Mouse (Mus musculus): ENCODE data around the gene Hdac5. TPM values are rescaled to one million over a fixed set of nuclear protein-coding genes. Genes with fewer than 3 reads are reported as not detected.

Gene Hdac5
- polyA plus RNA-seq, 1 experiment from 2014 or later = 29.1 TPM

DNA sequence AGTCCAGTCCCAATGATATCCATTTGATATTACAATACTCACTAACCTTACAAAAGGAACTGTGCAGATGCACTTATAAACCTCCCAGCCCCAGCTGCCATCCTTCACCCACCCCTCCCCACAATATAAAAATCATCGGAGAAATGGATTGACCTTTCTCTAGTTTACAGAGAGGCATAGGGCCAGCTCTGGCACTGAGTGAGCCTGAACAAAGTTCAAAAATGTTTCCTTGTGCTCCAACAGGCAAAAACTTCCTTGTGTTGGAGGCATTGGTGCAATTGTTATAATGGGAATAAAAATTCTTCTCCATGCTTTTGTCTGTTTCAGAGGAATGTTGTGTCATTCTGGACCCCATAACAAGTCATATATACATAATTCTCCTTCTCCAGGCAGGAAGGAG lies 43.7 kb downstream of the Hdac5 start:
- H3K4me3 ChIP-seq (ENCODE audit: low read length) = no peak overlapping the region
- H3K9ac ChIP-seq (ENCODE audit: low read depth, low read length) = no peak overlapping the region
- H3K9me3 ChIP-seq (ENCODE audit: control insufficient read depth, low read length) = no peaks in the 10 kb centered on the region
- H3K27ac ChIP-seq (ENCODE audit: low read depth, low read length) = no peak overlapping the region
- H3K4me1 ChIP-seq (ENCODE audit: control insufficient read depth, insufficient read depth, low read length) = peaks cover 21% of the 10 kb centered on the region
- no peaks in the 10 kb centered on the region for H3K27me3 ChIP-seq (ENCODE audit: control insufficient read depth, insufficient read depth, low read length)
- H3K36me3 ChIP-seq (ENCODE audit: control insufficient read depth, insufficient read depth, low read length) = peaks cover 14% of the 10 kb centered on the region
- 71% methylated on average over 1 of the region's 1 CpGs for WGBS
- H3K4me2 ChIP-seq (replicated peaks; ENCODE audit: low read depth, low read length) = no peak overlapping the region
- no peak for ATAC-seq (ENCODE audit: low FRiP score, low TSS enrichment)

DNA sequence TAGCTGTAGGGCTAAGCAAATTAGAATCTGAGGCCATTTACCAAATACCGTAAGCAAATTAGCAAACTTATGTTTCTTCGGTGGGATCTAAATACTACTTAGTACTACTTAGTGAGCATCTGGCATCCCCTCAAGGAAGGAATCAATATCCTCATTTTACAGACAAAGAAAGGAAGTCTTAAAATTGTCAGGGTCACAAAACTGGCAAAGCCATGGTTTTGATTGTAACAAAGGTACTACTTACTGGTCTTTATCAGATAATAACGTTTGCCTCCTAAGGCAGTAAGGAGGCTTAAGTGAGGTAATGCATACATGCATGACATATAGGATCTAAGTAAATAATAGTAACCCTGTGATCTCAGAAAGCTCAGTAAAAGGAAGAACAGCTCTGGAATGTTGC lies 44.3 kb downstream of the Hdac5 start:
- no peaks in the 10 kb centered on the region for H3K9me3 ChIP-seq (ENCODE audit: control insufficient read depth, low read length)
- H3K27me3 ChIP-seq (ENCODE audit: control insufficient read depth, insufficient read depth, low read length) = no peaks in the 10 kb centered on the region
- H3K27ac ChIP-seq (ENCODE audit: low read depth, low read length) = no peak overlapping the region; the same call in 1 of the 2 replicates
- H3K4me2 ChIP-seq (replicated peaks; ENCODE audit: low read depth, low read length) = peak overlapping the region; percentile 53
- no peak for ATAC-seq (ENCODE audit: low FRiP score, low TSS enrichment)
- peaks cover 19% of the 10 kb centered on the region for H3K36me3 ChIP-seq (ENCODE audit: control insufficient read depth, insufficient read depth, low read length)
- WGBS = 55% methylated on average over 3 of the region's 3 CpGs
- H3K9ac ChIP-seq (ENCODE audit: low read depth, low read length) = peak overlapping the region; percentile 45; the same call in 1 of the 2 replicates
- peak overlapping the region; percentile 76 for H3K4me3 ChIP-seq (ENCODE audit: low read length)
- H3K4me1 ChIP-seq (ENCODE audit: control insufficient read depth, insufficient read depth, low read length) = peaks cover 17% of the 10 kb centered on the region

DNA sequence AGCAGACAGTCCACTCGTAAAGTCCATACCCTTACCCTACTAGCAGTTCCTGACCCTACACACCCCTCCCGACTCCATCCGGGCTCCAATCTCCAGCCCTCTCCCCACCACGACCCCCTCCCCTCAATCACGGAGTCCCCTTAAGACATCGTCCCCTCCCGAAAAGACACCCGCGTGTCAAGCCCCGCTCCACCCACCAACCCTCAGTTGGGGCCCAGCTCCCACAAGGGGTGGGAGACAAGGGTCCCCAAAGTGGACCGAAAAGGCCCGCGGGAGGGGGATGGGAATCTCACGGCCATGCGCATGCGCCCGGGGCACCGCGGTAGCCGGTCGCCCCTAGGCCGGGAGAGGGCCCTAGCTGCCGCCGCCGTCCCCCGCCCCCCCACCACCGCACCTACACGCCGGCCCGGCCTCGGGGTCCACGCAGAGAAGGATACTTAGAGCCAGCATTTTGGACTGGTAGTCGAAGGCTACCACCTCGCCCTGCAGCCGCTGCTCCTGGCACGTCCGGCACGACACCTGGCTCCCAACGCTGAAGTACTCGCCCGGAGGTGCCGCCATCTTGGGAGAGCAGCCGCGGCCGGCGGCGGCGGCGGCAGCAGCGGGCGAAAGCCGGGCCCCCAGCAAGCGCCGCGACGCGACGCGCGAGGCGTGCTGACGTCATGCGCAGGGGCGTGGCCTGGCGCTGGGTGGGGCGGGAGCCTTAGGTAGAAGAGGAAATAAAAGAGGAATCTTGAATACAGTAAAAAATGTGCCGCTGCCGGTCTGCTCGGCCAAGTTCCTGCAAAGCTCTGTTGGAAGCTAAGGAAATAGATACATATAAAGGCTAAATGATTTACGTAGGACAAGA lies 45.1 kb downstream of the Hdac5 start, which contains the start of gene Lsm12:
TSS of gene Lsm12 (minus strand) at position 651 of the 850 bp plus-strand sequence.
- peak; percentile 82 for ATAC-seq (ENCODE audit: low FRiP score, low TSS enrichment)
- H3K4me2 ChIP-seq (replicated peaks; ENCODE audit: low read depth, low read length) = peak within 1 kb of the TSS; percentile 53
- H3K4me1 ChIP-seq (ENCODE audit: control insufficient read depth, insufficient read depth, low read length) = peaks cover 18% of the 10 kb centered on the region
- under 1% methylated on average over 69 of the region's 70 CpGs for WGBS
- peak within 1 kb of the TSS; percentile 81 for H3K27ac ChIP-seq (ENCODE audit: low read depth, low read length)
- peak within 1 kb of the TSS; percentile 76 for H3K4me3 ChIP-seq (ENCODE audit: low read length)
- peaks cover 27% of the 10 kb centered on the region for H3K36me3 ChIP-seq (ENCODE audit: control insufficient read depth, insufficient read depth, low read length)
- H3K27me3 ChIP-seq (ENCODE audit: control insufficient read depth, insufficient read depth, low read length) = no peaks in the 10 kb centered on the region
- no peaks in the 10 kb centered on the region for H3K9me3 ChIP-seq (ENCODE audit: control insufficient read depth, low read length)
- peak within 1 kb of the TSS; percentile 87 for H3K9ac ChIP-seq (ENCODE audit: low read depth, low read length)

DNA sequence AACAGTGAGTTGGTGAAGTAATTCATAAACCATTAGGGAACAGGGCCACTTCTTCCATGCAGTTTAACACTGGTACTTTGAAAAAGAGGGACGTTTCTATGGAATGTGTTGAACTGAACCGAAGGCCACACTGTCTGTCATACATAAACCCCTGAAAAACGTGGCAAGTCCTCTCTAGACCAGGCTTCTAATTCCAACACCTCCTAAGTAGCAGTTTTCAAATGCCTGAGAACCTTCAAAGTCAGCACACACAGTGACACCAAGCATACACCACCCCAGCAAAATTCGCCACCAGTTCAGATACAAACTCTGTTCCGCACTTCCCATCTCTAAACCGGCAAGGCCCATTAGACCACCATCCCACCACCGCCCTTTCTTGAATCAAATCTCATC lies 45.7 kb downstream of the Hdac5 start:
- 5% methylated on average over 7 of the region's 7 CpGs for WGBS
- peak overlapping the region; percentile 87 for H3K9ac ChIP-seq (ENCODE audit: low read depth, low read length)
- H3K36me3 ChIP-seq (ENCODE audit: control insufficient read depth, insufficient read depth, low read length) = peaks cover 34% of the 10 kb centered on the region
- peaks cover 20% of the 10 kb centered on the region for H3K4me1 ChIP-seq (ENCODE audit: control insufficient read depth, insufficient read depth, low read length)
- H3K4me2 ChIP-seq (replicated peaks; ENCODE audit: low read depth, low read length) = peak overlapping the region; percentile 53
- H3K27ac ChIP-seq (ENCODE audit: low read depth, low read length) = peak overlapping the region; percentile 81
- no peaks in the 10 kb centered on the region for H3K27me3 ChIP-seq (ENCODE audit: control insufficient read depth, insufficient read depth, low read length)
- no peaks in the 10 kb centered on the region for H3K9me3 ChIP-seq (ENCODE audit: control insufficient read depth, low read length)
- ATAC-seq (ENCODE audit: low FRiP score, low TSS enrichment) = no peak
- H3K4me3 ChIP-seq (ENCODE audit: low read length) = peak overlapping the region; percentile 76

DNA sequence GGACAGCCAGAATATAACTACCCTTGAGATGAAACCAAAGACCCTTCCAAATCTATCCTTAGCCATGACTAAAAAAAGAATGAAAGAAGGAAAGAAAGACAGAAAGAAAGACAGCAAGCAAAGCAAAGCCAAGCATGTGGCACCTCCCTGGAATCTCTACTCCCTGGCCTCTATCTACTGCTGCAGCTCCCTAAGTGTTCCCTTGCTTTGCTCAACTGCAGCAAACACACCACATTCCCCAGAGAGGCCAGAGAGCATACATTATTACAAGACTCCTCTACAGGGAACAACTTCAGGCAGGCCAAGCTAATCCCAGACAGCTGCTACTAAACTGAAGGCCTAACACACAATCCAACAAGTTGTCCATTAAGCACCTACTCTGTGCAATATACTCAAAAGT lies 50.1 kb downstream of the Hdac5 start:
- Histone ChIP-seq H3K36me3 (ENCODE audit: control insufficient read depth, insufficient read depth, low read length) (peaks cover 63% of the 10 kb centered on the region), H3K9ac (ENCODE audit: low read depth, low read length) (no peak overlapping the region), H3K4me1 (ENCODE audit: control insufficient read depth, insufficient read depth, low read length) (peaks cover 22% of the 10 kb centered on the region; the same call in 1 of the 2 replicates), H3K27ac (ENCODE audit: low read depth, low read length) (peak overlapping the region; percentile 42; the same call in 1 of the 2 replicates), H3K9me3 (ENCODE audit: control insufficient read depth, low read length) (no peaks in the 10 kb centered on the region), H3K27me3 (ENCODE audit: control insufficient read depth, insufficient read depth, low read length) (no peaks in the 10 kb centered on the region), H3K4me2 (replicated peaks; ENCODE audit: low read depth, low read length) (no peak overlapping the region), H3K4me3 (ENCODE audit: low read length) (no peak overlapping the region)
- no peak for ATAC-seq (ENCODE audit: low FRiP score, low TSS enrichment)

DNA sequence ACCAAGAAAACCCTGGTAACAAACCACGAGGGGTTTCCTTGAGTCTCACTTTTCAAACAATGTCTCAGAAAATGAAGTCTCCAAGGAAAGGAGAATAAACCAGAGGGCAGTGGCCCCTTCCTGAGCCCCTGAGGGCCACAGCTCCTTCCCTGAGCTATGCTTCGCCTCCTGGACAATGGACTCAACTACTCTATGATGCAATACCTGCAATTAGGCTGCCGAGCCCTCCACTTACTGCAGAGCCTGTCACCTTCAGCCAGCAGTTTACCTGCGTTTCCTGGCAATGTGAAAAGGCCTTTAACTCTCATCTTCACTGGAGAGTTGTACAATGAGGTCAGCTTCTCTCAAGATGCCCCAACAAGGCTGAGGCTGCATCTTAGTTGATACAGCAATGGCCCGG lies 61.3 kb downstream of the Hdac5 start:
- H3K4me3 ChIP-seq (ENCODE audit: low read length) = no peak overlapping the region
- H3K36me3 ChIP-seq (ENCODE audit: control insufficient read depth, insufficient read depth, low read length) = peaks cover 62% of the 10 kb centered on the region
- H3K4me1 ChIP-seq (ENCODE audit: control insufficient read depth, insufficient read depth, low read length) = no peaks in the 10 kb centered on the region
- no peaks in the 10 kb centered on the region for H3K27me3 ChIP-seq (ENCODE audit: control insufficient read depth, insufficient read depth, low read length)
- no peak overlapping the region for H3K4me2 ChIP-seq (replicated peaks; ENCODE audit: low read depth, low read length)
- ATAC-seq (ENCODE audit: low FRiP score, low TSS enrichment) = no peak
- no peak overlapping the region for H3K9ac ChIP-seq (ENCODE audit: low read depth, low read length)
- no peaks in the 10 kb centered on the region for H3K9me3 ChIP-seq (ENCODE audit: control insufficient read depth, low read length)
- H3K27ac ChIP-seq (ENCODE audit: low read depth, low read length) = no peak overlapping the region
- WGBS = 89% methylated on average over 5 of the region's 5 CpGs

DNA sequence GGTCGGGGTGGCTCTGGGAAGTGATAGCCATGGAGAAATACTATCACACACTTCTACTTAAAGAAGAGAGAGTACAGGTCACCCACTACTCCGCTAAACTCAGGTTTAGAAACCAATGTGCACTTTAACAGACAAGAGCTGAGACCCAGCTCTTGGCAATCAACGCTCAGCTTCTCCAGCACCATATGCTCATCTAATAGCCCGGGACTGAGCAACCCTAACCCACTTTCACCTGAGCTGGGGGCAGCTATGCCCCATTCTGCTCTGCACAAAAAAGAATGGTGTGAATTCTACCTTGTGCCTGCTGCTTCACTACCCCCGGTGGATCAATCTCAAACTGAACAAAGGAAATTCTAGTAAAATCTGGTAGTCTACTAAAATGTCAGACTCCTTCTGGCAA lies 62.4 kb downstream of the Hdac5 start:
- ATAC-seq (ENCODE audit: low FRiP score, low TSS enrichment) = no peak
- WGBS = 75% methylated on average over 5 of the region's 5 CpGs
- H3K36me3 ChIP-seq (ENCODE audit: control insufficient read depth, insufficient read depth, low read length) = peaks cover 69% of the 10 kb centered on the region

DNA sequence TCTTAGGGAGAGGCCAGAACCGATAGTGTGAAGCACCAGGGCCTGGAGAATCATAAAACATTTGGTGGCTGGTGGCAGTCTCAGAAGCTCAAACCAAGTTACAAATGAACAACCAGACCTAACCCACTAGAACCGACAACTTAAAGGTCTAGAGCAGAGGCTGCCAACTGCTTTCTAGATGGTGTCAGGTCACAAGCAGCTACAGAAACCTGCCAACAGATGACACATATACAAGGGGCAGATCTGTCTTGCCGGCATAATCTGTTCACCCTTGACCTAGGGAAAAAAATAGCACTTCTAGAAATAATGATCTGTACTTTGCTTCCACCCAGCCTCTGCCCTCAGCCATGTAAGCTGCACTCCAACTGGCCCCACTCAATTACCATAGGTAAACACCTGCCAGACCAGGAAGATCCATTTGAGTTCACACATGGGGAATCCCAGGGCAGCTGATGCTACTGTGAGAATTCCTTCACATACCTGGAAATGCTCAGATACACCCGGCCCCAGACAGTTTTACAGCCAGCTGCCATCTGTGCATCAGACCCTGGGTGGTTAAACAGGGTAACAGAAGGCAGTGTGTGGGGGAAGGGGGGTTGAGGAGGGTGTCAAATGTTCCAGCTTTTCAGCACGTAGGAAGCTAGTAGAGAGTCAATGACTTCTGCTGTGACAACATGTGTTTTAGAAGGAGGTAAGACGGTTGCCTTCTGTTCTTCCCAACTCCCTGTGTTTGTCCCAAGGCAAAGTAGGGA lies 63.8 kb downstream of the Hdac5 start:
- Histone ChIP-seq H3K9me3 (ENCODE audit: control insufficient read depth, low read length) (no peaks in the 10 kb centered on the region), H3K4me2 (replicated peaks; ENCODE audit: low read depth, low read length) (no peak overlapping the region), H3K4me1 (ENCODE audit: control insufficient read depth, insufficient read depth, low read length) (no peaks in the 10 kb centered on the region), H3K36me3 (ENCODE audit: control insufficient read depth, insufficient read depth, low read length) (peaks cover 76% of the 10 kb centered on the region), H3K4me3 (ENCODE audit: low read length) (no peak overlapping the region), H3K27ac (ENCODE audit: low read depth, low read length) (no peak overlapping the region), H3K27me3 (ENCODE audit: control insufficient read depth, insufficient read depth, low read length) (no peaks in the 10 kb centered on the region), H3K9ac (ENCODE audit: low read depth, low read length) (no peak overlapping the region)
- peak; percentile 71; the same call in 1 of the 2 replicates for ATAC-seq (ENCODE audit: low FRiP score, low TSS enrichment)
- WGBS = 19% methylated on average over 6 of the region's 6 CpGs

More for the DNA sequence above, 62.4 kb downstream of the Hdac5 start:
- Histone ChIP-seq H3K9ac (ENCODE audit: low read depth, low read length) (no peak overlapping the region), H3K27me3 (ENCODE audit: control insufficient read depth, insufficient read depth, low read length) (no peaks in the 10 kb centered on the region), H3K4me3 (ENCODE audit: low read length) (no peak overlapping the region), H3K4me2 (replicated peaks; ENCODE audit: low read depth, low read length) (no peak overlapping the region), H3K9me3 (ENCODE audit: control insufficient read depth, low read length) (no peaks in the 10 kb centered on the region), H3K4me1 (ENCODE audit: control insufficient read depth, insufficient read depth, low read length) (no peaks in the 10 kb centered on the region), H3K27ac (ENCODE audit: low read depth, low read length) (no peak overlapping the region)

DNA sequence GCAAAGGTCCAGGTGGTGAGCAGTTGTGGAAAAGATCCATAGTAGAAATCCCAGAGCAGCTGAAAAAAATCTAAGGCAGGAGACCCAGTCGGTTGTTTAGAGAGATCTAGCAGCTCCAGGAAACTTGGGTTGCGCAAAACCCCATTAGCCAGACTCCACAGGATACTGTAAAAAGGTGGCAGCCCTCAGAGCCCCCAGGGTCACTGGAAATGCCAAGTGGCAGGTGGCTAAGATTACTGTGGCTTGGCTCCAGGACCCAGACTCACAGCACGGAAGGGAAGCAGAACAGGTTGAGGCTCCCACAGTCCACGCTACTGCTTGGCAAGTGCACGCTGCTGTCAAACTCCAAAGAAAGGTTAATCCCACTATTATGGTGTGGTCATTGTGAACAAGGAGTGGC lies 70.2 kb downstream of the Hdac5 start:
- Histone ChIP-seq H3K9me3 (ENCODE audit: control insufficient read depth, low read length) (no peaks in the 10 kb centered on the region), H3K36me3 (ENCODE audit: control insufficient read depth, insufficient read depth, low read length) (peaks cover 35% of the 10 kb centered on the region), H3K27me3 (ENCODE audit: control insufficient read depth, insufficient read depth, low read length) (no peaks in the 10 kb centered on the region), H3K27ac (ENCODE audit: low read depth, low read length) (no peak overlapping the region), H3K4me3 (ENCODE audit: low read length) (no peak overlapping the region), H3K9ac (ENCODE audit: low read depth, low read length) (no peak overlapping the region), H3K4me1 (ENCODE audit: control insufficient read depth, insufficient read depth, low read length) (0 out of 2 replicates have a peak, but pooled peaks cover 6% of the 10 kb centered on the region), H3K4me2 (replicated peaks; ENCODE audit: low read depth, low read length) (no peak overlapping the region)
- no peak for ATAC-seq (ENCODE audit: low FRiP score, low TSS enrichment)
- WGBS = 88% methylated on average over 5 of the region's 5 CpGs

Measured in kidney, embryonic 14.5 days (tissue).